15 mouse cellular contexts compared by ENCODE assay signal in the genomic region with DNA sequence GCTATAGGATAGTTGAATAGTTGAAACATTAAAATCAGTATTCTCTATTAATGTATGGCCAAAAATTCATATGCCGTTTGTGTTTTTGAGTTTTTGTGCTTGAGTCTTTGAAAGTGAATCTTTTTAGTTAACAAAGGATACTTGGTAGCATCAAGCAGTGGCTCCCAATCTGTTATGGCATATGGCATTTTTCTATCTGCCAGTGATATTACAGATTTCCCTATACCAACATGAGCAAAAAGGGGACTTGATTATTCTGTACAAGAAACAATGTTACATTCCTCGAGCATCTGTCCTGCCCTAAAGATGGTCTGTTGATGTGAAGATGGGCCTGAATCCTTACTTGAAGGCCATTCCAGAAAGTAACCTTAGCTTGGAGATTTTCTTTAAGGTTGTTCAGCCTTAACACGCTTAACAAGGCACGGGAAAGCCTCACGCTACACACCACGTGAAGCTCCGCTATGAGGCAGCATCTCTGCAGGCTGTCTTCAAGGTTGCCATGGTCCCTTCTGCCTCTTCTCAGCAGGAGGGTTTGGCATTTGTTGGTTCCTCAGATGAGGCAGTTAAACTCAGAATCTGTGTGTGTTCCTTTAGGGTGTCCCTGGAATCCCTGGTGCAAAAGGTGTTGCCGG. TPM values are rescaled to one million over a fixed set of nuclear protein-coding genes. Genes with fewer than 3 reads are reported as not detected.
DNase-seq lines count a peak whose midpoint lies in the region; ATAC-seq lines count a peak whose summit lies in the region.
"Had no signal": no experiment of that assay in that cellular context is flagged by ENCODE, and none has a peak within 500 bp of the region (broad histone marks: within the 10 kb centered on the region; RNA-seq: fewer than 3 reads in every experiment).

No protein-coding gene starts in this region.

- no peaks in the 10 kb centered on the region for H3K36me3 ChIP-seq in heart, embryonic 11.5 days (ENCODE audit: control insufficient read depth, insufficient read depth, low read length)
- H3K36me3 ChIP-seq: heart, embryonic 10.5 days; liver, embryonic 12.5 days; midbrain, embryonic 12.5 days had no signal

- 81% methylated on average over 8 of the region's 8 CpGs for WGBS in heart, embryonic 11.5 days (ENCODE audit: insufficient replicate concordance)

- H3K4me1 ChIP-seq in heart, embryonic 11.5 days (ENCODE audit: control insufficient read depth, insufficient read depth, low read length), result peaks cover 2% of the 10 kb centered on the region; the same call in 1 of the 2 replicates
- H3K4me1 ChIP-seq: liver, embryonic 12.5 days; midbrain, embryonic 12.5 days had no signal

- DNase-seq in left cerebral cortex, adult 18-20 months (ENCODE audit: low spot score in 2 of 2), result peak; percentile 23 to 33
- DNase-seq in left cerebral cortex, adult 11 months (ENCODE audit: low spot score), result no peak
- peak; percentile 85 to 91 for DNase-seq in cerebellum, postnatal 14 days
- peak; percentile 24 to 40 for DNase-seq in layer of hippocampus, postnatal 36 days
- peak; percentile 32 for DNase-seq in right cerebral cortex, postnatal 25 days
- DNase-seq in adrenal gland, postnatal 36 days, result no peak
- DNase-seq in heart, adult 9 months (ENCODE audit: low spot score in 2 of 2), result no peak
- DNase-seq: kidney, adult 18-20 months; lung, postnatal 14 days; thymus, postnatal 4 days had no signal

- no peak overlapping the region for H3K4me3 ChIP-seq in heart, embryonic 11.5 days (ENCODE audit: low read depth, low read length)
- H3K4me3 ChIP-seq: heart, embryonic 10.5 days; liver, embryonic 12.5 days; midbrain, embryonic 12.5 days had no signal

- no peaks in the 10 kb centered on the region for H3K9me3 ChIP-seq in heart, embryonic 11.5 days (replicated peaks; ENCODE audit: control insufficient read depth, low read length)
- H3K9me3 ChIP-seq: heart, embryonic 10.5 days; liver, embryonic 12.5 days; midbrain, embryonic 12.5 days had no signal

- no peak overlapping the region for H3K4me2 ChIP-seq in heart, embryonic 11.5 days
- H3K4me2 ChIP-seq: liver, embryonic 12.5 days; midbrain, embryonic 12.5 days had no signal

- no peak overlapping the region for H3K27ac ChIP-seq in heart, embryonic 11.5 days (ENCODE audit: low read depth, low read length)
- H3K27ac ChIP-seq: heart, embryonic 10.5 days; liver, embryonic 12.5 days; midbrain, embryonic 12.5 days had no signal

- no peak overlapping the region for H3K9ac ChIP-seq in heart, embryonic 11.5 days (ENCODE audit: low read depth, low read length)
- H3K9ac ChIP-seq: liver, embryonic 12.5 days; midbrain, embryonic 12.5 days had no signal

- ATAC-seq in heart, embryonic 11.5 days (replicated peaks; ENCODE audit: insufficient number of reproducible peaks, low FRiP score, low TSS enrichment), result no peak
- ATAC-seq: liver, embryonic 12.5 days had no signal

- no peaks in the 10 kb centered on the region for H3K27me3 ChIP-seq in heart, embryonic 11.5 days (ENCODE audit: control insufficient read depth, insufficient read depth, low read length)
- H3K27me3 ChIP-seq: liver, embryonic 12.5 days; midbrain, embryonic 12.5 days had no signal

RNA-seq across cellular contexts. Expression of gene Col9a1, which starts 45.7 kb away (rescaled TPM):
- total RNA-seq in left cerebral cortex, adult 18-20 months (2021), result under 1 TPM; 0.56 to 0.60 TPM
- under 1 TPM; 0.33 to 0.57 TPM for total RNA-seq in layer of hippocampus, postnatal 36 days (2021)
- polyA plus RNA-seq in heart, embryonic 11.5 days (2014; fragmentation: Nextera tagmentation; extraction: Ambion mirVana), result 18.5 and 23.8 TPM in 2 replicates
- total RNA-seq in adrenal gland, postnatal 36 days (2021), result not detected
- total RNA-seq: hematopoietic stem cell, adult 5-6 weeks had no signal

Comparison
In these comparisons a context has a peak if more than half of its experiments do, and no peak if none do; other contexts are left out.
1. DNase-seq: peak in left cerebral cortex, adult 18-20 months (2 of 2), cerebellum, postnatal 14 days (2 of 2), layer of hippocampus, postnatal 36 days (2 of 2) and right cerebral cortex, postnatal 25 days (single experiment); none in left cerebral cortex, adult 11 months (single experiment), adrenal gland, postnatal 36 days (0 of 2) and heart, adult 9 months (0 of 2).